Mouse (Mus musculus) intestine, embryonic 14.5 days (tissue): ENCODE measurements around the gene Tjp1. TPM values are rescaled to one million over a fixed set of nuclear protein-coding genes. Genes with fewer than 3 reads are reported as not detected.

Source experiments
- ATAC-seq: fragments of 200-750 bp; cut with Nextera tagmentation; replicated peaks from 2 replicates; pipeline ENCODE4 v1.8.0; 2017; ENCODE audit warnings: low read depth, moderate number of reproducible peaks, moderate TSS enrichment, moderate library complexity; ENCODE audit not compliant: low FRiP score, low TSS enrichment
- DNase-seq: peaks from one replicate; pipeline ENCODE4 v3.0.0-alpha.2; 2018; ENCODE audit warnings: low spot score
- H3K27ac ChIP-seq: fragments of 300-500 bp; sonication (generic); 2 replicates; pipeline ENCODE4 v1.5.1; 2014; ENCODE audit warnings: low read depth, mild to moderate bottlenecking, control low read depth
- H3K27me3 ChIP-seq: fragments of 300-500 bp; sonication (generic); replicated peaks from 2 replicates; pipeline ENCODE4 v1.6.1; 2014; ENCODE audit warnings: low read length, control low read depth; ENCODE audit not compliant: control insufficient read depth, insufficient read depth
- H3K36me3 ChIP-seq: fragments of 300-500 bp; sonication (generic); 2 replicates; pipeline ENCODE4 v1.6.1; 2014; ENCODE audit warnings: low read length, control low read depth; ENCODE audit not compliant: control insufficient read depth, insufficient read depth
- H3K4me1 ChIP-seq: fragments of 300-500 bp; sonication (generic); replicated peaks from 2 replicates; pipeline ENCODE4 v1.6.1; 2014; ENCODE audit warnings: low read length, control low read depth, mixed read lengths; ENCODE audit not compliant: control insufficient read depth, insufficient read depth
- H3K4me2 ChIP-seq: fragments of 300-500 bp; sonication (generic); 2 replicates; pipeline ENCODE4 v1.6.1; 2014; ENCODE audit warnings: low read length
- H3K4me3 ChIP-seq: fragments of 300-500 bp; sonication (generic); 2 replicates; pipeline ENCODE4 v1.5.1; 2014; ENCODE audit warnings: low read depth, low read length, control low read depth, mixed read lengths
- H3K9ac ChIP-seq: fragments of 300-500 bp; sonication (generic); 2 replicates; pipeline ENCODE4 v1.6.1; 2014; ENCODE audit warnings: mild to moderate bottlenecking, low read length
- H3K9me3 ChIP-seq: fragments of 300-500 bp; sonication (generic); 2 replicates; pipeline ENCODE4 v1.6.1; 2016; ENCODE audit warnings: low read length, control low read depth; ENCODE audit not compliant: control insufficient read depth
- WGBS: fragments of 180-500 bp; shearing (Covaris S2); extraction: QIAGEN DNeasy Blood & Tissue Kit; methylation state at CpG from one replicate; pipeline ENCODE4 v1.1.7; 2014; 5-methylcytosine and 5-hydroxymethylcytosine counted together
- polyA plus RNA-seq: library from polyadenylated mRNA; unstranded; fragments of >200 nt; fragmentation: Nextera tagmentation; extraction: Ambion mirVana; gene quantifications from 2 replicates; pipeline ENCODE4 v1.2.1, GENCODE M21; 2014

Gene Tjp1
- polyA plus RNA-seq, 1 experiment from 2014 or later, result 15.9 TPM

GRCm38 (mm10) chr7:65436921-65437320 lies 90.7 kb downstream of the Tjp1 start:
- DNase-seq (no peak), ATAC-seq (no peak)
- H3K4me1 ChIP-seq, result no peaks in the 10 kb centered on the region
- H3K9ac ChIP-seq, result no peak overlapping the region
- H3K27me3 ChIP-seq, result no peaks in the 10 kb centered on the region
- 70% methylated on average over 3 of the region's 3 CpGs for WGBS
- H3K4me2 ChIP-seq, result no peak overlapping the region
- no peak overlapping the region for H3K27ac ChIP-seq
- H3K36me3 ChIP-seq, result no peaks in the 10 kb centered on the region
- H3K4me3 ChIP-seq, result no peak overlapping the region
- H3K9me3 ChIP-seq, result no peaks in the 10 kb centered on the region

- H3K4me3 ChIP-seq, result no peak overlapping the region
- no peaks in the 10 kb centered on the region for H3K27me3 ChIP-seq
- H3K36me3 ChIP-seq, result no peaks in the 10 kb centered on the region
- no peak for DNase-seq
- WGBS, result 30% methylated on average over 9 of the region's 9 CpGs
- no peak overlapping the region for H3K27ac ChIP-seq
- H3K4me1 ChIP-seq, result peaks cover 12% of the 10 kb centered on the region; the same call in 1 of the 2 replicates
- no peak for ATAC-seq
- no peaks in the 10 kb centered on the region for H3K9me3 ChIP-seq
- no peak overlapping the region for H3K4me2 ChIP-seq
- H3K9ac ChIP-seq, result no peak overlapping the region
Measured at GRCm38 (mm10) chr7:65431018-65431695, 96.4 kb downstream of the Tjp1 start.

GRCm38 (mm10) chr7:65430401-65430800 lies 97.2 kb downstream of the Tjp1 start:
- H3K4me2 ChIP-seq, result no peak overlapping the region

GRCm38 (mm10) chr7:65424519-65424918 lies 103.1 kb downstream of the Tjp1 start:
- Histone ChIP-seq H3K4me3 (no peak overlapping the region), H3K27me3 (no peaks in the 10 kb centered on the region), H3K9me3 (no peaks in the 10 kb centered on the region), H3K27ac (no peak overlapping the region), H3K36me3 (no peaks in the 10 kb centered on the region), H3K4me2 (no peak overlapping the region), H3K4me1 (peaks cover 8% of the 10 kb centered on the region; the same call in 1 of the 2 replicates), H3K9ac (no peak overlapping the region)
- DNase-seq (no peak), ATAC-seq (no peak)
- WGBS, result 42% methylated on average over 8 of the region's 8 CpGs

More at GRCm38 (mm10) chr7:65430401-65430800, 97.2 kb downstream of the Tjp1 start:
- no peaks in the 10 kb centered on the region for H3K27me3 ChIP-seq
- DNase-seq (no peak), ATAC-seq (no peak)
- H3K36me3 ChIP-seq, result no peaks in the 10 kb centered on the region
- no peaks in the 10 kb centered on the region for H3K9me3 ChIP-seq
- H3K9ac ChIP-seq, result no peak overlapping the region
- WGBS, result 13% methylated on average over 8 of the region's 8 CpGs
- no peak overlapping the region for H3K4me3 ChIP-seq
- H3K27ac ChIP-seq, result no peak overlapping the region; the same call in 1 of the 2 replicates
- H3K4me1 ChIP-seq, result peaks cover 12% of the 10 kb centered on the region; the same call in 1 of the 2 replicates

- H3K27ac ChIP-seq, result no peak overlapping the region
- DNase-seq (no peak), ATAC-seq (no peak)
- no peaks in the 10 kb centered on the region for H3K9me3 ChIP-seq
- no peak overlapping the region for H3K4me3 ChIP-seq
- no peaks in the 10 kb centered on the region for H3K27me3 ChIP-seq
- H3K9ac ChIP-seq, result no peak overlapping the region
- H3K4me1 ChIP-seq, result peaks cover 8% of the 10 kb centered on the region
- no peak overlapping the region for H3K4me2 ChIP-seq
- H3K36me3 ChIP-seq, result no peaks in the 10 kb centered on the region
- 65% methylated on average over 1 of the region's 1 CpGs for WGBS
Measured at GRCm38 (mm10) chr7:65422456-65422855, 105.1 kb downstream of the Tjp1 start.

GRCm38 (mm10) chr7:65421451-65421850 lies 106.1 kb downstream of the Tjp1 start:
- Histone ChIP-seq H3K9me3 (no peaks in the 10 kb centered on the region), H3K27ac (no peak overlapping the region), H3K4me2 (no peak overlapping the region; the same call in 1 of the 2 replicates), H3K27me3 (no peaks in the 10 kb centered on the region), H3K9ac (no peak overlapping the region), H3K36me3 (no peaks in the 10 kb centered on the region), H3K4me3 (no peak overlapping the region), H3K4me1 (peaks cover 14% of the 10 kb centered on the region)
- ATAC-seq, result peak; percentile 53; the same call in 1 of the 2 replicates
- WGBS, result 35% methylated on average over 10 of the region's 10 CpGs
- DNase-seq, result no peak

GRCm38 (mm10) chr7:65419926-65420325 lies 107.7 kb downstream of the Tjp1 start:
- 85% methylated on average over 1 of the region's 1 CpGs for whole genome bisulfite sequencing
- H3K36me3 ChIP-seq, result no peaks in the 10 kb centered on the region
- H3K9me3 ChIP-seq, result no peaks in the 10 kb centered on the region
- DNase-seq, result no peak
- no peak overlapping the region for H3K9ac ChIP-seq
- no peaks in the 10 kb centered on the region for H3K27me3 ChIP-seq
- ATAC-seq, result no peak
- H3K4me2 ChIP-seq, result no peak overlapping the region
- no peak overlapping the region for H3K4me3 ChIP-seq
- H3K4me1 ChIP-seq, result peaks cover 14% of the 10 kb centered on the region
- H3K27ac ChIP-seq, result no peak overlapping the region

GRCm38 (mm10) chr7:65419012-65419411 lies 108.6 kb downstream of the Tjp1 start:
- no peak for DNase-seq
- Histone ChIP-seq H3K27ac (no peak overlapping the region), H3K27me3 (no peaks in the 10 kb centered on the region), H3K36me3 (no peaks in the 10 kb centered on the region), H3K4me1 (peaks cover 17% of the 10 kb centered on the region), H3K4me2 (no peak overlapping the region), H3K9me3 (no peaks in the 10 kb centered on the region), H3K9ac (no peak overlapping the region), H3K4me3 (no peak overlapping the region)
- ATAC-seq, result no peak
- 66% methylated on average over 3 of the region's 3 CpGs for WGBS

GRCm38 (mm10) chr7:65418366-65418911 lies 109.1 kb downstream of the Tjp1 start:
- DNase-seq (no peak), ATAC-seq (no peak)
- no peak overlapping the region for H3K9ac ChIP-seq
- peaks cover 18% of the 10 kb centered on the region for H3K4me1 ChIP-seq
- no peak overlapping the region for H3K4me2 ChIP-seq
- H3K27me3 ChIP-seq, result no peaks in the 10 kb centered on the region
- no peaks in the 10 kb centered on the region for H3K9me3 ChIP-seq
- H3K27ac ChIP-seq, result no peak overlapping the region
- no peaks in the 10 kb centered on the region for H3K36me3 ChIP-seq
- 73% methylated on average over 10 of the region's 10 CpGs for WGBS
- H3K4me3 ChIP-seq, result no peak overlapping the region
